Mouse (Mus musculus): ENCODE results near the gene Gm20388. TPM values are rescaled to one million over a fixed set of nuclear protein-coding genes. Genes with fewer than 3 reads are reported as not detected.

Gene Gm20388
- polyA plus RNA-seq, 1 experiment from 2014 or later, result 1.4 TPM

GRCm38 (mm10) chr8:120074516-120074915 lies 163.9 kb downstream of the Gm20388 start:
- H3K4me1 ChIP-seq (ENCODE audit: control insufficient read depth, low read depth, low read length), result no peaks in the 10 kb centered on the region
- H3K27ac ChIP-seq (ENCODE audit: low read length), result no peak overlapping the region
- 56% methylated on average over 6 of the region's 6 CpGs for WGBS (ENCODE audit: insufficient replicate concordance)
- ATAC-seq (ENCODE audit: low read depth), result no peak
- no peak overlapping the region for H3K4me3 ChIP-seq (ENCODE audit: low read depth, low read length)
- no peak overlapping the region for H3K9ac ChIP-seq (ENCODE audit: low read depth, low read length)
- no peaks in the 10 kb centered on the region for H3K27me3 ChIP-seq (ENCODE audit: control insufficient read depth, insufficient read depth, low read depth, low read length)
- no peaks in the 10 kb centered on the region for H3K9me3 ChIP-seq (replicated peaks; ENCODE audit: control insufficient read depth, low read length)
- no peak overlapping the region for H3K4me2 ChIP-seq (ENCODE audit: low read depth, low read length)
- H3K36me3 ChIP-seq (ENCODE audit: control insufficient read depth, insufficient read depth), result no peaks in the 10 kb centered on the region

GRCm38 (mm10) chr8:120075347-120075746 lies 164.7 kb downstream of the Gm20388 start:
- Histone ChIP-seq H3K4me2 (ENCODE audit: low read depth, low read length) (no peak overlapping the region), H3K9ac (ENCODE audit: low read depth, low read length) (no peak overlapping the region), H3K27me3 (ENCODE audit: control insufficient read depth, insufficient read depth, low read depth, low read length) (no peaks in the 10 kb centered on the region), H3K36me3 (ENCODE audit: control insufficient read depth, insufficient read depth) (no peaks in the 10 kb centered on the region), H3K4me3 (ENCODE audit: low read depth, low read length) (no peak overlapping the region), H3K9me3 (replicated peaks; ENCODE audit: control insufficient read depth, low read length) (no peaks in the 10 kb centered on the region), H3K4me1 (ENCODE audit: control insufficient read depth, low read depth, low read length) (no peaks in the 10 kb centered on the region), H3K27ac (ENCODE audit: low read length) (no peak overlapping the region)
- 48% methylated on average over 6 of the region's 6 CpGs for WGBS (ENCODE audit: insufficient replicate concordance)
- no peak for ATAC-seq (ENCODE audit: low read depth)

GRCm38 (mm10) chr8:120078080-120078479 lies 167.4 kb downstream of the Gm20388 start:
- Histone ChIP-seq H3K27ac (ENCODE audit: low read length) (no peak overlapping the region), H3K36me3 (ENCODE audit: control insufficient read depth, insufficient read depth) (peaks cover 3% of the 10 kb centered on the region), H3K9ac (ENCODE audit: low read depth, low read length) (no peak overlapping the region), H3K4me2 (ENCODE audit: low read depth, low read length) (no peak overlapping the region), H3K4me1 (ENCODE audit: control insufficient read depth, low read depth, low read length) (no peaks in the 10 kb centered on the region), H3K27me3 (ENCODE audit: control insufficient read depth, insufficient read depth, low read depth, low read length) (no peaks in the 10 kb centered on the region), H3K9me3 (replicated peaks; ENCODE audit: control insufficient read depth, low read length) (no peaks in the 10 kb centered on the region), H3K4me3 (ENCODE audit: low read depth, low read length) (no peak overlapping the region)
- 13% methylated on average over 10 of the region's 10 CpGs for WGBS (ENCODE audit: insufficient replicate concordance)
- no peak for ATAC-seq (ENCODE audit: low read depth)

- 56% methylated on average over 5 of the region's 5 CpGs for WGBS (ENCODE audit: insufficient replicate concordance)
- no peak for ATAC-seq (ENCODE audit: low read depth)
- no peaks in the 10 kb centered on the region for H3K27me3 ChIP-seq (ENCODE audit: control insufficient read depth, insufficient read depth, low read depth, low read length)
- no peak overlapping the region for H3K4me3 ChIP-seq (ENCODE audit: low read depth, low read length)
- H3K9ac ChIP-seq (ENCODE audit: low read depth, low read length), result no peak overlapping the region
- no peaks in the 10 kb centered on the region for H3K9me3 ChIP-seq (replicated peaks; ENCODE audit: control insufficient read depth, low read length)
- peaks cover 5% of the 10 kb centered on the region for H3K36me3 ChIP-seq (ENCODE audit: control insufficient read depth, insufficient read depth)
- no peak overlapping the region for H3K27ac ChIP-seq (ENCODE audit: low read length)
- H3K4me1 ChIP-seq (ENCODE audit: control insufficient read depth, low read depth, low read length), result no peaks in the 10 kb centered on the region
- no peak overlapping the region for H3K4me2 ChIP-seq (ENCODE audit: low read depth, low read length)
These were observed 168.7 kb downstream of the Gm20388 start for GRCm38 (mm10) chr8:120079361-120079760.

GRCm38 (mm10) chr8:120083261-120083660 lies 172.6 kb downstream of the Gm20388 start:
- no peak for ATAC-seq (ENCODE audit: low read depth)
- Histone ChIP-seq H3K36me3 (ENCODE audit: control insufficient read depth, insufficient read depth) (peaks cover 26% of the 10 kb centered on the region), H3K9ac (ENCODE audit: low read depth, low read length) (no peak overlapping the region), H3K27me3 (ENCODE audit: control insufficient read depth, insufficient read depth, low read depth, low read length) (no peaks in the 10 kb centered on the region), H3K4me2 (ENCODE audit: low read depth, low read length) (no peak overlapping the region), H3K4me1 (ENCODE audit: control insufficient read depth, low read depth, low read length) (no peaks in the 10 kb centered on the region), H3K9me3 (replicated peaks; ENCODE audit: control insufficient read depth, low read length) (no peaks in the 10 kb centered on the region), H3K27ac (ENCODE audit: low read length) (no peak overlapping the region), H3K4me3 (ENCODE audit: low read depth, low read length) (no peak overlapping the region)
- 84% methylated on average over 8 of the region's 8 CpGs for WGBS (ENCODE audit: insufficient replicate concordance)

GRCm38 (mm10) chr8:120084783-120085182 lies 174.1 kb downstream of the Gm20388 start:
- Histone ChIP-seq H3K9ac (ENCODE audit: low read depth, low read length) (no peak overlapping the region), H3K36me3 (ENCODE audit: control insufficient read depth, insufficient read depth) (peaks cover 26% of the 10 kb centered on the region), H3K4me1 (ENCODE audit: control insufficient read depth, low read depth, low read length) (no peaks in the 10 kb centered on the region), H3K4me3 (ENCODE audit: low read depth, low read length) (no peak overlapping the region), H3K27me3 (ENCODE audit: control insufficient read depth, insufficient read depth, low read depth, low read length) (no peaks in the 10 kb centered on the region), H3K9me3 (replicated peaks; ENCODE audit: control insufficient read depth, low read length) (no peaks in the 10 kb centered on the region), H3K27ac (ENCODE audit: low read length) (no peak overlapping the region), H3K4me2 (ENCODE audit: low read depth, low read length) (no peak overlapping the region)
- ATAC-seq (ENCODE audit: low read depth), result no peak
- 79% methylated on average over 8 of the region's 8 CpGs for WGBS (ENCODE audit: insufficient replicate concordance)

- ATAC-seq (ENCODE audit: low read depth), result no peak
- H3K36me3 ChIP-seq (ENCODE audit: control insufficient read depth, insufficient read depth), result peaks cover 30% of the 10 kb centered on the region
These were observed 178.9 kb downstream of the Gm20388 start for GRCm38 (mm10) chr8:120089511-120089910.

GRCm38 (mm10) chr8:120091032-120091431 lies 180.4 kb downstream of the Gm20388 start:
- Histone ChIP-seq H3K9me3 (replicated peaks; ENCODE audit: control insufficient read depth, low read length) (no peaks in the 10 kb centered on the region), H3K27me3 (ENCODE audit: control insufficient read depth, insufficient read depth, low read depth, low read length) (no peaks in the 10 kb centered on the region), H3K4me1 (ENCODE audit: control insufficient read depth, low read depth, low read length) (no peaks in the 10 kb centered on the region), H3K36me3 (ENCODE audit: control insufficient read depth, insufficient read depth) (peaks cover 24% of the 10 kb centered on the region), H3K4me3 (ENCODE audit: low read depth, low read length) (no peak overlapping the region), H3K27ac (ENCODE audit: low read length) (no peak overlapping the region), H3K4me2 (ENCODE audit: low read depth, low read length) (no peak overlapping the region), H3K9ac (ENCODE audit: low read depth, low read length) (no peak overlapping the region)
- 79% methylated on average over 3 of the region's 3 CpGs for WGBS (ENCODE audit: insufficient replicate concordance)
- ATAC-seq (ENCODE audit: low read depth), result no peak

More at GRCm38 (mm10) chr8:120089511-120089910, 178.9 kb downstream of the Gm20388 start:
- Histone ChIP-seq H3K9ac (ENCODE audit: low read depth, low read length) (no peak overlapping the region), H3K4me2 (ENCODE audit: low read depth, low read length) (no peak overlapping the region), H3K27ac (ENCODE audit: low read length) (no peak overlapping the region), H3K4me1 (ENCODE audit: control insufficient read depth, low read depth, low read length) (no peaks in the 10 kb centered on the region), H3K27me3 (ENCODE audit: control insufficient read depth, insufficient read depth, low read depth, low read length) (no peaks in the 10 kb centered on the region), H3K9me3 (replicated peaks; ENCODE audit: control insufficient read depth, low read length) (no peaks in the 10 kb centered on the region), H3K4me3 (ENCODE audit: low read depth, low read length) (no peak overlapping the region)
- 68% methylated on average over 7 of the region's 7 CpGs for WGBS (ENCODE audit: insufficient replicate concordance)

GRCm38 (mm10) chr8:120093103-120093502 lies 182.5 kb downstream of the Gm20388 start:
- H3K27me3 ChIP-seq (ENCODE audit: control insufficient read depth, insufficient read depth, low read depth, low read length), result no peaks in the 10 kb centered on the region
- peaks cover 8% of the 10 kb centered on the region; the same call in 1 of the 2 replicates for H3K4me1 ChIP-seq (ENCODE audit: control insufficient read depth, low read depth, low read length)
- no peak overlapping the region for H3K4me3 ChIP-seq (ENCODE audit: low read depth, low read length)
- H3K4me2 ChIP-seq (ENCODE audit: low read depth, low read length), result no peak overlapping the region
- peaks cover 9% of the 10 kb centered on the region; the same call in 1 of the 2 replicates for H3K36me3 ChIP-seq (ENCODE audit: control insufficient read depth, insufficient read depth)
- H3K27ac ChIP-seq (ENCODE audit: low read length), result no peak overlapping the region
- 70% methylated on average over 3 of the region's 3 CpGs for WGBS (ENCODE audit: insufficient replicate concordance)
- no peak overlapping the region for H3K9ac ChIP-seq (ENCODE audit: low read depth, low read length)
- no peak for ATAC-seq (ENCODE audit: low read depth)
- no peaks in the 10 kb centered on the region for H3K9me3 ChIP-seq (replicated peaks; ENCODE audit: control insufficient read depth, low read length)

Data from liver, embryonic 16.5 days (tissue).